Mouse (Mus musculus) bone marrow, adult 2 months (tissue): Measurements from ENCODE around the gene Cd1d1. TPM values are rescaled to one million over a fixed set of nuclear protein-coding genes. Genes with fewer than 3 reads are reported as not detected.

ENCODE experiments used
- H3K27ac ChIP-seq: fragments of 200-500 bp; 2 replicates; pipeline ENCODE4 v1.5.1; 2012; ENCODE audit warnings: low read depth, mild to moderate bottlenecking, control low read depth, inconsistent platforms, low read length; ENCODE audit not compliant: control insufficient read depth, poor library complexity, insufficient read depth
- H3K4me1 ChIP-seq: fragments of 200-500 bp; 2 replicates; pipeline ENCODE4 v1.6.1; 2011; ENCODE audit warnings: low read length; ENCODE audit not compliant: control insufficient read depth, insufficient read depth
- H3K4me3 ChIP-seq: fragments of 200-500 bp; replicated peaks from 2 replicates; pipeline ENCODE3; 2011; ENCODE audit warnings: mild to moderate bottlenecking, low read depth, low read length, control low read depth; ENCODE audit not compliant: control insufficient read depth
- CTCF ChIP-seq: fragments of 200-500 bp; IDR thresholded peaks from 2 replicates; pipeline ENCODE4 v1.5.1; 2011; ENCODE audit warnings: low read length, control low read depth; ENCODE audit not compliant: control insufficient read depth, insufficient read depth
- POLR2A ChIP-seq: fragments of 200-500 bp; IDR thresholded peaks from 2 replicates; pipeline ENCODE4 v1.6.1; 2011; ENCODE audit warnings: low read depth, mild to moderate bottlenecking, control low read depth, low read length, borderline replicate concordance; ENCODE audit not compliant: control insufficient read depth
- WGBS: fragments of 180-500 bp; shearing (Covaris S2); methylation state at CpG from one replicate; pipeline ENCODE4 v1.1.7; 2018; 5-methylcytosine and 5-hydroxymethylcytosine counted together
- polyA plus RNA-seq: library from polyadenylated mRNA; stranded (reverse); fragments of >200 nt; gene quantifications from 2 replicates; pipeline ENCODE4 v1.2.4, GENCODE M21; 2011; ENCODE audit warnings: low replicate concordance; ENCODE audit not compliant: missing spikeins, insufficient read depth, insufficient read length

Cd1d1 gene
- 7.8 and 25.0 TPM in 2 replicates for polyA plus RNA-seq

- 0% methylated on average over 8 of the region's 8 CpGs for WGBS
- Histone ChIP-seq H3K4me3 (peak within 1 kb of the TSS; percentile 78), H3K4me1 (peaks cover 1% of the 10 kb centered on the region; the same call in 1 of the 2 replicates), H3K27ac (peak within 1 kb of the TSS; percentile 85)
- TF ChIP-seq POLR2A: no peak
These were observed at the start of gene Cd1d1 for GRCm38 (mm10) chr3:86999415-86999740. TSS of gene Cd1d1 (minus strand) at chr3:86999441.

GRCm38 (mm10) chr3:87047801-87048200, 48.6 kb upstream of the Cd1d1 start:
- Histone ChIP-seq H3K4me1 (no peaks in the 10 kb centered on the region), H3K4me3 (no peak overlapping the region), H3K27ac (no peak overlapping the region)
- WGBS: 78% methylated on average over 5 of the region's 5 CpGs
- TF ChIP-seq POLR2A (no peak), CTCF (no peak)

GRCm38 (mm10) chr3:87041733-87042132, 42.5 kb upstream of the Cd1d1 start:
- WGBS: 76% methylated on average over 2 of the region's 2 CpGs
- no peak overlapping the region for H3K4me3 ChIP-seq
- H3K4me1 ChIP-seq: no peaks in the 10 kb centered on the region

GRCm38 (mm10) chr3:87038500-87038899, 39.3 kb upstream of the Cd1d1 start:
- no peak for TF ChIP-seq CTCF
- no peak for TF ChIP-seq POLR2A
- no peak overlapping the region for H3K27ac ChIP-seq
- WGBS: 75% methylated on average over 6 of the region's 6 CpGs
- H3K4me3 ChIP-seq: no peak overlapping the region
- no peaks in the 10 kb centered on the region for H3K4me1 ChIP-seq

More at GRCm38 (mm10) chr3:87041733-87042132, 42.5 kb upstream of the Cd1d1 start:
- H3K27ac ChIP-seq: no peak overlapping the region
- no peak for TF ChIP-seq CTCF

- H3K4me3 ChIP-seq: no peak overlapping the region
- TF ChIP-seq CTCF: no peak
- TF ChIP-seq POLR2A: no peak
- 73% methylated on average over 4 of the region's 4 CpGs for WGBS
- no peak overlapping the region for H3K27ac ChIP-seq
- no peaks in the 10 kb centered on the region for H3K4me1 ChIP-seq
These were observed 34.8 kb upstream of the Cd1d1 start for GRCm38 (mm10) chr3:87034061-87034460.

- Histone ChIP-seq H3K27ac (no peak overlapping the region), H3K4me3 (no peak overlapping the region), H3K4me1 (no peaks in the 10 kb centered on the region)
- peak; percentile 79 for TF ChIP-seq CTCF
- no peak for TF ChIP-seq POLR2A
- WGBS: 14% methylated on average over 8 of the region's 8 CpGs
These were observed 34.1 kb upstream of the Cd1d1 start for GRCm38 (mm10) chr3:87033357-87033756.

- no peak overlapping the region for H3K27ac ChIP-seq
- no peaks in the 10 kb centered on the region for H3K4me1 ChIP-seq
- TF ChIP-seq POLR2A: no peak
- peak; percentile 63 for TF ChIP-seq CTCF
- no peak overlapping the region for H3K4me3 ChIP-seq
- WGBS: 36% methylated on average over 6 of the region's 6 CpGs
These were observed 31.6 kb upstream of the Cd1d1 start for GRCm38 (mm10) chr3:87030855-87031254.

GRCm38 (mm10) chr3:87017707-87018106, 18.5 kb upstream of the Cd1d1 start:
- Histone ChIP-seq H3K4me3 (no peak overlapping the region), H3K4me1 (no peaks in the 10 kb centered on the region; the same call in 1 of the 2 replicates), H3K27ac (no peak overlapping the region)
- WGBS: 2% methylated on average over 2 of the region's 2 CpGs
- TF ChIP-seq CTCF: no peak
- TF ChIP-seq POLR2A: no peak

- WGBS: 77% methylated on average over 1 of the region's 1 CpGs
- H3K4me3 ChIP-seq: no peak overlapping the region
- no peak for TF ChIP-seq POLR2A
- H3K4me1 ChIP-seq: no peaks in the 10 kb centered on the region; the same call in 1 of the 2 replicates
- no peak overlapping the region for H3K27ac ChIP-seq
These were observed 17.8 kb upstream of the Cd1d1 start for GRCm38 (mm10) chr3:87017001-87017400.
